Mouse (Mus musculus): ENCODE results near the gene Tdrd5. TPM values are rescaled to one million over a fixed set of nuclear protein-coding genes. Genes with fewer than 3 reads are reported as not detected.

Gene Tdrd5
- polyA plus RNA-seq, 1 experiment = not detected

DNA sequence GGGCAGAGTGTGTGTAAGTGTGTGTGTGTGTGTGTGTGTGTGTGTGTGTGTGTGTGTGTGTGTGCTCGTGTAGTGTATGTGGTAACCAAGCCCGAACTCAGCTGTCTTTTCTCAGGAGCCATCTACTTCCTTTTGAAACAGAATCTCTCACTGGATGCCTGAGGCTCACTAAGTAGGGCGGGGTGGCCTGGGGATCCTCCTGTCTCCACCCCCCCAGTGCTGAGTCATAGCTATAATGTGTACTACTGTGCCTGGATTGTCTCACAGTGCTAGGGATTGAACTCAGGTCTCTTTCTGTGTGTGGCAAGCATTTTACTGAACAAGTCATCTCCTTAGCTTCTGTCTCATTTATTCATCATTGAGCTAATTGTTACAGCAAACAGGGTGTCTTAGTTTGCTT lies 86.1 kb downstream of the Tdrd5 start:
- H3K4me1 ChIP-seq (ENCODE audit: control insufficient read depth, insufficient read depth, low read length) = no peaks in the 10 kb centered on the region
- no peak overlapping the region for H3K27ac ChIP-seq (ENCODE audit: insufficient read depth, low read depth, low read length)
- no peak overlapping the region for H3K4me3 ChIP-seq (ENCODE audit: insufficient read depth, low read depth, low read length)
- TF ChIP-seq CTCF (IDR thresholded peaks at IDR 0.05; ENCODE audit: insufficient read depth, low read depth, low read length) (no peak), POLR2A (IDR thresholded peaks at IDR 0.05; ENCODE audit: insufficient read depth, low read depth, low read length) (no peak)
- WGBS = 57% methylated on average over 3 of the region's 3 CpGs

DNA sequence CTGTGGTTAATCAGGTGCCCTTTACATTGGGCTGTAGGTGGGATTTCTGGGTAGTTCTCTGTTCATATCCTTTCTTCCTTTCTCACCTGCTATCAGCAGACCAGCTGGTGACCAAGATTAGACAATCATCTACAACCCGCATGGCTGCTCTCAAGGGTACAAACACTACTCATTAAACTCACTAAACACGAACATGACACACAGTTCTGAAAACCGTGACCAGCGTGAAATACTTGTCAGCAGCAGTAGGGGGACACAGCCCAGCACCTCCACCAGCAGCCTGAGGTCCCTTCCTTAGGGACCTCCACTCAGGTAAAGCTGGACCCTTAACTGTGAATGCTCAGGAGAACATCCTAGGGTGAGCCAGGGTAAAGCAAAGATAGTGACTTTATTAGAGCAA lies 87.2 kb downstream of the Tdrd5 start:
- Histone ChIP-seq H3K4me3 (ENCODE audit: insufficient read depth, low read depth, low read length) (no peak overlapping the region), H3K4me1 (ENCODE audit: control insufficient read depth, insufficient read depth, low read length) (no peaks in the 10 kb centered on the region), H3K27ac (ENCODE audit: insufficient read depth, low read depth, low read length) (no peak overlapping the region)
- 87% methylated on average over 4 of the region's 4 CpGs for WGBS
- TF ChIP-seq CTCF (IDR thresholded peaks at IDR 0.05; ENCODE audit: insufficient read depth, low read depth, low read length) (no peak), POLR2A (IDR thresholded peaks at IDR 0.05; ENCODE audit: insufficient read depth, low read depth, low read length) (no peak)

DNA sequence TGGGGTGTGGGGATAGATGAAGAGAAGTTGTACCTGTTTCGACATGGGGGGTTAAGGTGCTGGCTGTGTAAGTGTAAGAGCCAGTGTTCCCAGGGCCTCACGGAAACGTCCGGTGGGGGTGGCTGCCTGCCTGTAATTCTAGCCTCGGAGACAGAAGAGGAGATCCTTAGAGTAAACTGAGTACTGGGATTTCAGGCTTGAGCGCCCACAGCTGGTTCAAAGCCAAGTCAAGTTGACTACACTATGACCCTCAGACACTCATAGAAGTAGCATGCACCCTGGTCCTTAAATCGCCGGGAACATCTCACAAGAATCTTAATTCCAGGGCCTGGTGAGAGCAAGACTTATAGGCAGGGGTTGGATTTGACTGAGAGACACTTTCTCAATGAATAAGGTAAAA lies 88.8 kb downstream of the Tdrd5 start:
- TF ChIP-seq CTCF (IDR thresholded peaks at IDR 0.05; ENCODE audit: insufficient read depth, low read depth, low read length) (no peak), POLR2A (IDR thresholded peaks at IDR 0.05; ENCODE audit: insufficient read depth, low read depth, low read length) (no peak)
- H3K4me1 ChIP-seq (ENCODE audit: control insufficient read depth, insufficient read depth, low read length) = no peaks in the 10 kb centered on the region
- 93% methylated on average over 8 of the region's 8 CpGs for WGBS
- no peak overlapping the region for H3K27ac ChIP-seq (ENCODE audit: insufficient read depth, low read depth, low read length)
- no peak overlapping the region for H3K4me3 ChIP-seq (ENCODE audit: insufficient read depth, low read depth, low read length)

DNA sequence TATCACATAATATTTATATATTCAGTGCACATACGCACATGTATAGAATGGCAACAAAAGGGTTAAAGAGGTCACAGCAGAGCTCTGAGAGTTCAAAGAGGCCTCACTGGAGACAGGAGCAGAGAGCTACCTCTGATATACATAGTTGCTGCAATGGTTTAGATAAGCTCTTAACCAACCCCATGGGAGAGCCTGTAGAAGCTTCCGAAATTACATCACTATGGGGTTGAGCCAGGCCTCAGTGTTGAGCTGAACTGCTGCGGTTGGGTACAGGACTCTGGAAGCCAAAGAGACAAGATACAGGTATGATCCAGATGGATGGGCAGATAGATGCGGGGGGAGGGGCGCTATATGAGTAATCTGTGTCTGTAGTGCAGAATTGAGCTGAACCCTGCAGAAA lies 90.5 kb downstream of the Tdrd5 start:
- WGBS = 95% methylated on average over 5 of the region's 5 CpGs
- Histone ChIP-seq H3K27ac (ENCODE audit: insufficient read depth, low read depth, low read length) (no peak overlapping the region), H3K4me1 (ENCODE audit: control insufficient read depth, insufficient read depth, low read length) (no peaks in the 10 kb centered on the region), H3K4me3 (ENCODE audit: insufficient read depth, low read depth, low read length) (no peak overlapping the region)
- TF ChIP-seq CTCF (IDR thresholded peaks at IDR 0.05; ENCODE audit: insufficient read depth, low read depth, low read length) (no peak), POLR2A (IDR thresholded peaks at IDR 0.05; ENCODE audit: insufficient read depth, low read depth, low read length) (no peak)

DNA sequence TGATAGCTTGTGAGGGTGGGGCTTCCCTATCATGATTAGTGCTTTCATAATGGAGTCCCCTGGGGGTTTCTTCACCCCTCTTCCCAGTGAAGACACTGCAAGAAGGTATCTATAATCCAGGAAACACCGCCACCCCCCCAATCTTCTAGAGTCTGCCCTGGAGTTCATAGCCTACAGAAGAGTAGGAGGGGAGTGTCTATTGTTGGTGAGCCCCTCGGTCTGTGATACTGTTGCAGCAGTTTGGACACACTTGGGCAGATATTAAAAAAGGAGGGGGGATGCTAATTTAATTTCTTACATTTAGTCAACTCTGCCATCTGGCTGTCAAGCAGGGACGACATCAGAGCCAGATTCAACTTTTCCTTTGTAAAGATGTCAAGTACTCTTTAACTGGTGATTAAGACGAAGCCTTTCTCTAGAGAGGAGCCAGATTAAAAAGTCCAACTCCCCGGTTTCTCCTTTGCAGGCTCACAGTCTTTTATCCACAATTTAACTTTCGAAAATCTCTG lies 91.6 kb downstream of the Tdrd5 start:
- no peak for TF ChIP-seq CTCF (IDR thresholded peaks at IDR 0.05; ENCODE audit: insufficient read depth, low read depth, low read length)
- Histone ChIP-seq H3K4me3 (ENCODE audit: insufficient read depth, low read depth, low read length) (no peak overlapping the region), H3K27ac (ENCODE audit: insufficient read depth, low read depth, low read length) (no peak overlapping the region), H3K4me1 (ENCODE audit: control insufficient read depth, insufficient read depth, low read length) (no peaks in the 10 kb centered on the region)
- 53% methylated on average over 6 of the region's 6 CpGs for WGBS

Other genes starting within 250 kb of the Tdrd5 start
- gene Fam163a, start 98.6 kb downstream of the Tdrd5 start, polyA plus RNA-seq (2012; ENCODE audit: insufficient read depth, insufficient read length, low replicate concordance, missing spikeins) = not detected in 2 replicates
- not detected in 2 replicates for gene Nphs2, start 7.1 kb upstream of the Tdrd5 start, polyA plus RNA-seq (2012; ENCODE audit: insufficient read depth, insufficient read length, low replicate concordance, missing spikeins)
- gene Gm2000, start 62.4 kb upstream of the Tdrd5 start, polyA plus RNA-seq (2012; ENCODE audit: insufficient read depth, insufficient read length, low replicate concordance, missing spikeins) = not detected in 2 replicates
- not detected in 2 replicates for gene Axdnd1, start 117.5 kb upstream of the Tdrd5 start, polyA plus RNA-seq (2012; ENCODE audit: insufficient read depth, insufficient read length, low replicate concordance, missing spikeins)
- 319 TPM in 1 of 2 replicates, not detected in the other for gene Soat1, start 170.7 kb upstream of the Tdrd5 start, polyA plus RNA-seq (2012; ENCODE audit: insufficient read depth, insufficient read length, low replicate concordance, missing spikeins)
- not detected in 2 replicates for gene Gm10031, start 220.3 kb upstream of the Tdrd5 start, polyA plus RNA-seq (2012; ENCODE audit: insufficient read depth, insufficient read length, low replicate concordance, missing spikeins)